Mouse (Mus musculus) kidney, adult 18-20 months (tissue): ENCODE measurements around the gene Rsph14.
A peak's percentile ranks its signal among the peaks of the same experiment; 100 is the strongest.

Source experiments
- DNase-seq: peaks from one replicate; pipeline ENCODE4 v3.0.0; 2021

Rsph14 gene

GRCm38 (mm10) chr10:75032395-75032794 lies at the start of gene Rsph14:
Gene Rsph14, minus strand, starts transcription at chr10:75032586.
- peak; percentile 86 for DNase-seq

GRCm38 (mm10) chr10:75078174-75079128 lies 46.1 kb upstream of the Rsph14 start:
- DNase-seq, result no peak

- DNase-seq, result no peak
Measured at GRCm38 (mm10) chr10:75075665-75076064, 43.3 kb upstream of the Rsph14 start.

- DNase-seq, result no peak
Measured at GRCm38 (mm10) chr10:75070281-75070976, 38.0 kb upstream of the Rsph14 start.

- DNase-seq, result peak; percentile 33
Measured at GRCm38 (mm10) chr10:75068624-75069328, 36.4 kb upstream of the Rsph14 start.

- no peak for DNase-seq
Measured at GRCm38 (mm10) chr10:75068086-75068485, 35.7 kb upstream of the Rsph14 start.

GRCm38 (mm10) chr10:75067446-75067845 lies 35.1 kb upstream of the Rsph14 start:
- DNase-seq, result peak; percentile 10

- DNase-seq, result no peak
Measured at GRCm38 (mm10) chr10:75065691-75066090, 33.3 kb upstream of the Rsph14 start.

- DNase-seq, result peak; percentile 19
Measured at GRCm38 (mm10) chr10:75063301-75063965, 31.0 kb upstream of the Rsph14 start.

GRCm38 (mm10) chr10:75062621-75063020 lies 30.2 kb upstream of the Rsph14 start:
- no peak for DNase-seq

GRCm38 (mm10) chr10:75062189-75062561 lies 29.8 kb upstream of the Rsph14 start:
- DNase-seq, result peak; percentile 44

GRCm38 (mm10) chr10:75061341-75062188 lies 29.2 kb upstream of the Rsph14 start:
- peak; percentile 54 for DNase-seq

GRCm38 (mm10) chr10:75060843-75061235 lies 28.5 kb upstream of the Rsph14 start:
- DNase-seq, result peak; percentile 50

- peak; percentile 84 for DNase-seq
Measured at GRCm38 (mm10) chr10:75060217-75060842, 27.9 kb upstream of the Rsph14 start, which contains the start of gene Bcr. Gene Bcr, plus strand, starts transcription at chr10:75060592.

GRCm38 (mm10) chr10:75059396-75059795 lies 27.0 kb upstream of the Rsph14 start:
- peak; percentile 85 for DNase-seq

GRCm38 (mm10) chr10:75058761-75059395 lies 26.5 kb upstream of the Rsph14 start:
- DNase-seq, result peak; percentile 20

- no peak for DNase-seq
Measured at GRCm38 (mm10) chr10:75058336-75058735, 25.9 kb upstream of the Rsph14 start.

GRCm38 (mm10) chr10:75056255-75056654 lies 23.9 kb upstream of the Rsph14 start:
- DNase-seq, result peak; percentile 47

GRCm38 (mm10) chr10:75055672-75056071 lies 23.3 kb upstream of the Rsph14 start:
- DNase-seq, result no peak

- DNase-seq, result no peak
Measured at GRCm38 (mm10) chr10:75054125-75054524, 21.7 kb upstream of the Rsph14 start.

GRCm38 (mm10) chr10:75053655-75054054 lies 21.3 kb upstream of the Rsph14 start:
- DNase-seq, result peak; percentile 23
